Mouse (Mus musculus) embryonic facial prominence, embryonic 11.5 days (tissue): Measurements from ENCODE around the gene Fbxl16. TPM values are rescaled to one million over a fixed set of nuclear protein-coding genes. Genes with fewer than 3 reads are reported as not detected.

Experiments
- ATAC-seq: fragments of 200-750 bp; cut with Nextera tagmentation; replicated peaks from 2 replicates; pipeline ENCODE4 v1.8.0; 2017; ENCODE audit warnings: low read depth; ENCODE audit not compliant: insufficient number of reproducible peaks, low FRiP score, low TSS enrichment
- DNase-seq: peaks from one replicate; pipeline ENCODE4 v3.0.0-alpha.2; 2015; ENCODE audit warnings: low spot score
- H3K27ac ChIP-seq: fragments of 300-500 bp; sonication (generic); replicated peaks from 2 replicates; pipeline ENCODE4 v1.5.1; 2014; ENCODE audit warnings: mild to moderate bottlenecking, low read depth, low read length, control low read depth
- H3K27me3 ChIP-seq: fragments of 300-500 bp; sonication (generic); 2 replicates; pipeline ENCODE4 v1.6.1; 2014; ENCODE audit warnings: mild to moderate bottlenecking, low read length, moderate library complexity, mixed read lengths; ENCODE audit not compliant: control insufficient read depth, insufficient read depth
- H3K36me3 ChIP-seq: fragments of 300-500 bp; sonication (generic); replicated peaks from 2 replicates; pipeline ENCODE4 v1.6.1; 2014; ENCODE audit warnings: low read depth, mild to moderate bottlenecking, low read length, moderate library complexity, mixed read lengths; ENCODE audit not compliant: control insufficient read depth, insufficient read depth
- H3K4me1 ChIP-seq: fragments of 300-500 bp; sonication (generic); 2 replicates; pipeline ENCODE4 v1.6.1; 2014; ENCODE audit warnings: low read length, mixed read lengths; ENCODE audit not compliant: control insufficient read depth, insufficient read depth
- H3K4me2 ChIP-seq: fragments of 300-500 bp; sonication (generic); 2 replicates; pipeline ENCODE4 v1.6.1; 2014; ENCODE audit warnings: low read depth, mild to moderate bottlenecking, control low read depth, low read length, moderate library complexity
- H3K4me3 ChIP-seq: fragments of 300-500 bp; sonication (generic); 2 replicates; pipeline ENCODE4 v1.5.1; 2014; ENCODE audit warnings: low read depth, low read length, control low read depth
- H3K9ac ChIP-seq: fragments of 300-500 bp; sonication (generic); replicated peaks from 2 replicates; pipeline ENCODE4 v1.6.1; 2014; ENCODE audit warnings: mild to moderate bottlenecking, control low read depth, low read length
- H3K9me3 ChIP-seq: fragments of 300-500 bp; sonication (generic); replicated peaks from 2 replicates; pipeline ENCODE4 v1.6.1; 2016; ENCODE audit warnings: mild to moderate bottlenecking, low read length, inconsistent platforms, mixed read lengths; ENCODE audit not compliant: control insufficient read depth
- WGBS: fragments of 180-500 bp; shearing (Covaris S2); extraction: QIAGEN DNeasy Blood & Tissue Kit; methylation state at CpG from one replicate; pipeline ENCODE4 v1.1.7; 2014; 5-methylcytosine and 5-hydroxymethylcytosine counted together
- polyA plus RNA-seq: library from polyadenylated mRNA; unstranded; fragments of >200 nt; fragmentation: Nextera tagmentation; extraction: Ambion mirVana; gene quantifications from 2 replicates; pipeline ENCODE4 v1.2.1, GENCODE M21; 2014

The Fbxl16 gene
- polyA plus RNA-seq, 1 experiment from 2014 or later: 3.9 TPM

DNA sequence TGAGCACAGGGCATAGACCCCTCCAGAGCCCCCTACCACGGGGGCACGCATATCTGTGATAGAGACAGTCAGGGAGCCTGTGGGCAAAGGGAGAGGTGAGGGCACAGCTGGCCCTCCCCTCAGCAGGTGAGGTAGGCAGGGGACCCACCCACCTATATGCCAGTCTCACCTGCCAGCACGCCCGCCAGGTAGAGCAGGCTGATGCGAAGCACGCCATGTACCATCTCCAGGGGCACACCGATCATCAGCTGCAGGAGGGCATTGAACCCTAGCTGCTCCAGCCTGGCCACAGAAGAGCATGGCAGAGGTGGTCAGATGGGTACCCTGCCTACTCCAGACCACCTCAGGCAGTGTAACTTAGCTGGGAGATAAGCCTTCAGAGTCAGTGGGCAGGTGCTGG is 26.4 kb downstream of the Fbxl16 start:
- no peaks in the 10 kb centered on the region for H3K9me3 ChIP-seq
- peaks cover 25% of the 10 kb centered on the region for H3K4me1 ChIP-seq
- H3K27me3 ChIP-seq: no peaks in the 10 kb centered on the region
- no peak for ATAC-seq
- peak overlapping the region; percentile 9; the same call in 1 of the 2 replicates for H3K9ac ChIP-seq
- H3K4me3 ChIP-seq: no peak overlapping the region
- no peak overlapping the region for H3K27ac ChIP-seq
- 94% methylated on average over 7 of the region's 7 CpGs for WGBS
- H3K36me3 ChIP-seq: peaks cover 8% of the 10 kb centered on the region
- no peak overlapping the region for H3K4me2 ChIP-seq
- no peak for DNase-seq

DNA sequence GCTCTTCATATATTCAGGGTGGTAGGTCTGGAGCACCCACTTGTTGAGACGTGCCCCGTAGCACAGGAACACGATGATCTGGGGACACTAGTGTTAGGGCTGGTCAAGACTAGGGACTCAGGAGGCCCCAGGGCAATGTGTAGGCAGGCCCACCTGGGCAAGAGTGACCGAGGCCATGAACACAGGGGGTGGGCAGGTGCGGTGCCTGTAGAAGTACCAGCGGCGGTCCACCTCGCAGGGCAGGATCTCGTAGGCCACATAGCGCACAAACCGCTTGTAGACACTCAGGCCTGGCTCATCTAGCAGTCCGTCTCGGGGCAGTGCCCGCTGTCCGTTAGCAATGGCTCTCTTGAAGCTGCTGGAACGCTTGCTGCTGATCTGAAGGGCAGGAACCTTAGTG is 26.9 kb downstream of the Fbxl16 start:
- 91% methylated on average over 16 of the region's 16 CpGs for WGBS
- no peak overlapping the region; the same call in 1 of the 2 replicates for H3K9ac ChIP-seq
- DNase-seq: no peak
- peaks cover 25% of the 10 kb centered on the region for H3K4me1 ChIP-seq
- H3K4me2 ChIP-seq: no peak overlapping the region
- peaks cover 11% of the 10 kb centered on the region for H3K36me3 ChIP-seq
- no peak overlapping the region for H3K4me3 ChIP-seq
- ATAC-seq: no peak
- no peaks in the 10 kb centered on the region for H3K9me3 ChIP-seq
- H3K27ac ChIP-seq: no peak overlapping the region
- H3K27me3 ChIP-seq: no peaks in the 10 kb centered on the region

DNA sequence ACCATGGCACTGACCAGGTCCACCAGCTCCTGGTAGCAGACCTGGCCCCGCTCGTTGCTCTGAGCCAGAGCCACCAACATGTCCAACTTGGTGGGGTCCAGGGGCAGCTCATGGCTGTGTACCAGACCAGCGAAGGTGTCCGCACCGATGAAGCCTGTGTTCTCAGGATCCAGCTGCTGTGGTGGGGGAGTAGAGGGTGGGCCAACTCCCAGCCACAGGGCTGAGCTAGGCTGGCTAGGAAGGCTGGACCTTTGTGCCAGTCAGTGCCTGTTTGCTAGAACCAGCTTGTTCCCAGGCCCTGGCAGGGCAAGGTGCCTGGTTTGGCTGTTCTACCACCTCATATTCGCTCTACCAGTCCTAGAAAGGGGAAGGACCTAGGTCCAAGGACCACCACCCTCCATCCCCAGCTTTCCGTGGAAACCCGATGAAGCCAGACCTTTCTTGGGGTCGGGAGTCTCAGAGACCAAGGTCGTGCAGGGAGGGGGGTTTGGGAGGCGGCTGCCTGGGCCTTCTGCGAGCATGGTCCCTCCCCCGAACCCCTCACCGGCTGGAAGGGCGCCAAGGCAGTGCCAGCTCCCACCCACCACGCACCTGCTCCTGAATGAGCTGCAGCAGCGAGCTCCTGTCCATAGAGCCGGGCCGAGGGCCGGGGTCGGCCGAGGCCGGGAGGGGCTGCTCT is 27.7 kb downstream of the Fbxl16 start:
- Histone ChIP-seq H3K27ac (no peak overlapping the region), H3K4me3 (peak overlapping the region; percentile 17), H3K27me3 (no peaks in the 10 kb centered on the region), H3K9me3 (no peaks in the 10 kb centered on the region), H3K36me3 (peaks cover 16% of the 10 kb centered on the region), H3K9ac (peak overlapping the region; percentile 35), H3K4me1 (peaks cover 21% of the 10 kb centered on the region), H3K4me2 (peak overlapping the region; percentile 57)
- no peak for DNase-seq
- WGBS: 26% methylated on average over 22 of the region's 23 CpGs
- ATAC-seq: no peak

DNA sequence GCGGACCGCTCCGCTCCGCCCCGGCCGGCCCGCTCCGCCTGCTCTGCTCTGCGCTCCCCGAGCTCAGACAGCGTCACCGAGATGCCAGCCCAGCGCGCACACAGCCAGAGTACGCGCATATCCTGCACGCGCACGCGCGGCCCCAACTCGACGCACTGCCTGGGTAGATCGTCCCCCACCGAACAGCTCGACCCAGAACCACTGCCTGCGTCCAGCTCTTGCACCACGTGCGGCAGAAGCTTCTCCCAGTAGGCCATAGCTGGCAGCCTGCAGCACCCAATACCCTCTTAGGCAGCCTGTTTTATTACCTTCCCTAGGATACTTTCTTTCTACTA is 28.2 kb downstream of the Fbxl16 start, which contains the start of gene Rhbdl1:
Gene Rhbdl1, minus strand, starts transcription at position 220 of the 335 bp plus-strand sequence.
- H3K4me1 ChIP-seq: peaks cover 19% of the 10 kb centered on the region
- H3K9me3 ChIP-seq: no peaks in the 10 kb centered on the region

DNA sequence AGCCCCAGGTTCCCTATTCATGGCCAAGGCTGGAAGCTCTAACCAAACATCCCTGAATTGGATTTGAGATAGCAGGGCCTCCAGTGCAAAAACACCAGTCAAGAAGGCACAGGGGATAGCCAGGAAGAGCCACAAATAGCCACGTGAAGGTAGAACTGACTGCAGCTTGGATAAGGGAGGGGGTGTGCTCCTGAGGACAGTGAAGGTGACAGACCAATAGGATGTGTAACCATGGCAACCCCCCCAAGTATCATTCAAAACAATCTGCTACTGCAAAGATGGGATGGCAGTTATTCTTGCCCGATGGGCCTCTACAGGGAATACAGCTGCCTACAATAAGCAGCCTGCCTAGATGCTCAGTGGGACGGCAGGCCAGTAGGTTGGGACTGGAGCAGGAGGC is 28.6 kb downstream of the Fbxl16 start:
- Histone ChIP-seq H3K9me3 (no peaks in the 10 kb centered on the region), H3K4me1 (peaks cover 19% of the 10 kb centered on the region), H3K9ac (peak overlapping the region; percentile 7; the same call in 1 of the 2 replicates), H3K27ac (no peak overlapping the region), H3K4me2 (no peak overlapping the region), H3K4me3 (no peak overlapping the region), H3K36me3 (peaks cover 16% of the 10 kb centered on the region), H3K27me3 (no peaks in the 10 kb centered on the region)
- ATAC-seq (no peak), DNase-seq (no peak)
- 44% methylated on average over 3 of the region's 3 CpGs for WGBS

More for the DNA sequence above, 28.2 kb downstream of the Fbxl16 start, which contains the start of gene Rhbdl1:
- peak within 1 kb of the TSS; percentile 35 for H3K9ac ChIP-seq
- peak; percentile 68 for DNase-seq
- peak within 1 kb of the TSS; percentile 57 for H3K4me2 ChIP-seq
- ATAC-seq: no peak
- no peaks in the 10 kb centered on the region for H3K27me3 ChIP-seq
- 2% methylated on average over 29 of the region's 29 CpGs for WGBS
- H3K27ac ChIP-seq: no peak within 1 kb of the TSS
- H3K36me3 ChIP-seq: peaks cover 16% of the 10 kb centered on the region
- peak within 1 kb of the TSS; percentile 17 for H3K4me3 ChIP-seq

DNA sequence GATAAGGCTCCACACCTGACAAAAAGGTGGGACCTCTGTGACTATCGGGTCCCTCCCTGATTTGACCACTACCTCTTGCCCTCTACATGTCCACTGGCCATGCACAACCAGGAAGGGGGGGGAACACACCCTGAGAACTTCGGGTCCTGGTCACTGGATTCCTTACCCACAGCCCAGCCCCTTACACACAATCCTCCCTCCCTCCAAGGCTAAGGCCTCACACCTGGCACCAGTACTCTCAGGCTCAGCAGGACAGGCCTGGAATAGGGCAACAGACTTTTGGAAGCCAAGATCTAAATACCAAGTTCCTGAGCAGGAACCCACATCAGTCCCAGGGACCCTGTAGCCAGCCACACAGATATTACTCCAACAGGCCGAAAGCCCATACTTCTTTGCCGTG is 30.0 kb downstream of the Fbxl16 start:
- Histone ChIP-seq H3K4me3 (no peak overlapping the region), H3K27ac (no peak overlapping the region), H3K36me3 (peaks cover 16% of the 10 kb centered on the region), H3K9me3 (no peaks in the 10 kb centered on the region), H3K27me3 (no peaks in the 10 kb centered on the region), H3K4me1 (peaks cover 18% of the 10 kb centered on the region), H3K9ac (no peak overlapping the region), H3K4me2 (no peak overlapping the region)
- DNase-seq (no peak), ATAC-seq (no peak)
- 85% methylated on average over 4 of the region's 4 CpGs for WGBS

DNA sequence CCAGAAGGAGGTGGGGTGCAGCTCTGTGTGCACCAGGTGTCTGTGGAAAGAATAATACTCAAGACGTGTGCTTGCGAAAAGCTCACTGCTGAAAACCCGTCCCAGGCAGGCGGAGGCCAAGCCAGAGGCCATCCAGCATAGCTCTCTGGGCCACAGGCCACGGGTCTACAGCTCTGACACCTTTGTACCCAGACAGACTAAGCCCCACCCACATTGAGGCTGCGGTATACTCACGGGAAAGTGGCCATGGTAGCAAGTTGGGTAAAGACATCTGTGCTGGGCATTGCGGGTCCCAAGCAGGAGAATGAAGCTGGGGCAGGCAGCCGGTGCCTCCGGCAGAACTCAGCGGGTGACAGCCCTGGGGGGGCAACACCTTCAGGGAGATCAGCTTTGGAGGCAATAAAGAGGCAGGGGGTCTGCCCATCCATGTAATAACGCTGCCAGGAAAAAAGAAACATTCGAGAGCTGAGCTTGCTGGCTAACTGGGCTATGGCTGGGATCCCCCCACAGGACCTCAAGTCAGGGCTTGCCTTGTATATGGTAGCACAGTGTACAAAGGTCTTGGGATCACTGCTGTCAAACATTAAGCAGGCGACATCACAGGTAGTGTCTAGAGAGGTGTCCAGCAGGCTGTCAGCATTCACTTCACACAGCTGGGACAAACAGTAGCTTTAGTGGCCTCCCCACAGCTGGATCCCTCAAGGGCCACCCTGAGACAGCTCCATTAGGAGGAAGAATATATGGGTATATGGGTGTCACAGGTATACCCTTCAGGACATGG is 30.8 kb downstream of the Fbxl16 start:
- DNase-seq (no peak), ATAC-seq (no peak)
- Histone ChIP-seq H3K9me3 (no peaks in the 10 kb centered on the region), H3K4me2 (no peak overlapping the region), H3K36me3 (peaks cover 16% of the 10 kb centered on the region), H3K27ac (no peak overlapping the region), H3K4me3 (no peak overlapping the region), H3K4me1 (peaks cover 10% of the 10 kb centered on the region), H3K9ac (no peak overlapping the region), H3K27me3 (no peaks in the 10 kb centered on the region)
- WGBS: 87% methylated on average over 14 of the region's 14 CpGs

DNA sequence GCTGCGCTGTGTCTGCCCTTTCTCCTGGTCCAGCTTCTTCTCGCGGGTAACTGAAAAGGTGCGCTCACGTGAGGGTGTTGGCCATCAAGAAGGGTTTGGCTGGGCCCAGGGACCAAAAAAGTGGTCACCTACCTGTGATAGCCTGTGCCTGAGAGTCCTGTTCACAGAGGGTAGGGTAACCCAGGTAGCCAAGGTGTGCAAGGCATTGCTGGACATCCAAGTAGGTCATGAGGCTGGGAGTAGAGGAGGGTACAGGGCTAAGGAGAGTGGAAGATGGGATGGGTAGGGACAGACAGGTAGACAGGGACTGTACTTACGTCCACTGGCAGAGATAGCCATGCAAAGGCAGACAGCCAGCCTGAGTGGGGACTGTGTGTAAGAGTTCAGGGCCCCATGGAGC is 31.6 kb downstream of the Fbxl16 start:
- H3K9ac ChIP-seq: no peak overlapping the region
- no peak overlapping the region for H3K27ac ChIP-seq
- peaks cover 10% of the 10 kb centered on the region for H3K4me1 ChIP-seq
- ATAC-seq (no peak), DNase-seq (no peak)
- 92% methylated on average over 6 of the region's 6 CpGs for WGBS
- H3K4me3 ChIP-seq: no peak overlapping the region
- no peaks in the 10 kb centered on the region for H3K27me3 ChIP-seq
- H3K4me2 ChIP-seq: no peak overlapping the region
- H3K9me3 ChIP-seq: no peaks in the 10 kb centered on the region
- peaks cover 14% of the 10 kb centered on the region for H3K36me3 ChIP-seq
